Mouse (Mus musculus): ENCODE results near the gene Mrps16. TPM values are rescaled to one million over a fixed set of nuclear protein-coding genes. Genes with fewer than 3 reads are reported as not detected.
A peak's percentile ranks its signal among the peaks of the same experiment; 100 is the strongest.

The Mrps16 gene
- total RNA-seq, 2 experiments from 2014 or later, result 72.8 to 84.4 TPM

GRCm38 (mm10) chr14:20368271-20368670 lies 25.2 kb downstream of the Mrps16 start:
- no peak for DNase-seq

GRCm38 (mm10) chr14:20363230-20363629 lies 30.2 kb downstream of the Mrps16 start:
- DNase-seq, result no peak

GRCm38 (mm10) chr14:20347991-20348541 lies 45.4 kb downstream of the Mrps16 start, which contains the start of the genes Ecd and Fam149b:
Ecd (minus strand) TSS chr14:20348121.
Fam149b (plus strand) TSS chr14:20348162.
- peak; percentile 94 to 98 for DNase-seq

GRCm38 (mm10) chr14:20347441-20347990 lies 45.9 kb downstream of the Mrps16 start:
- no peak for DNase-seq

- no peak for DNase-seq
Observed at GRCm38 (mm10) chr14:20345885-20346284, 47.5 kb downstream of the Mrps16 start.

- no peak for DNase-seq
Observed at GRCm38 (mm10) chr14:20340866-20341265, 52.6 kb downstream of the Mrps16 start.

- DNase-seq, result peak; percentile 12 to 45
Observed at GRCm38 (mm10) chr14:20340149-20340548, 53.3 kb downstream of the Mrps16 start.

GRCm38 (mm10) chr14:20339415-20339814 lies 54.0 kb downstream of the Mrps16 start:
- no peak for DNase-seq

Other genes with a start within 250 kb of the Mrps16 start
- under 1 TPM; 0.69 to 0.95 TPM for gene Kcnk5, start 211.8 kb downstream of the Mrps16 start, total RNA-seq (2021)
- not detected for gene Kcnk16, start 124.4 kb downstream of the Mrps16 start, total RNA-seq (2021)
- 10 to 100 TPM; 32.6 to 35.8 TPM for gene Nudt13, start 98.9 kb downstream of the Mrps16 start, total RNA-seq (2021)
- gene Ecd, start 45.5 kb downstream of the Mrps16 start, total RNA-seq (2021), result 10 to 100 TPM; 36.9 to 38.1 TPM
- gene Fam149b, start 45.5 kb downstream of the Mrps16 start, total RNA-seq (2021), result 10 to 100 TPM; 28.7 to 33.3 TPM
- gene Dnajc9, start 4.7 kb downstream of the Mrps16 start, total RNA-seq (2021), result 10 to 100 TPM; 11.1 to 11.6 TPM
- gene Cfap70, start 58.6 kb upstream of the Mrps16 start, total RNA-seq (2021), result under 1 TPM in 1 of 2 experiments, not detected in 1; 0.69 TPM
- 10 to 100 TPM; 51.3 to 54.3 TPM for gene Anxa7, start 86.5 kb upstream of the Mrps16 start, total RNA-seq (2021)
- under 1 TPM; 0.36 to 0.42 TPM for gene Mss51, start 103.3 kb upstream of the Mrps16 start, total RNA-seq (2021)
- gene Ppp3cb, start 152.9 kb upstream of the Mrps16 start, total RNA-seq (2021), result 10 to 100 TPM; 66.3 to 67.5 TPM
- gene Usp54, start 247.4 kb upstream of the Mrps16 start, total RNA-seq (2021), result 10 to 100 TPM; 12.0 to 14.4 TPM

Measured in heart, adult 18-20 months (tissue).